Mouse (Mus musculus): ENCODE results near the gene Hdac9.

GRCm38 (mm10) chr12:34682657-34683056, 234.2 kb downstream of the Hdac9 start:
- TF ChIP-seq TAL1 (IDR thresholded peaks at IDR 0.05; ENCODE audit: low read length): no peak
- no peak for TF ChIP-seq GATA1 (IDR thresholded peaks at IDR 0.05; ENCODE audit: low read length)
